Mouse (Mus musculus): ENCODE results near the gene Btbd3.

- TF ChIP-seq TAL1 (IDR thresholded peaks at IDR 0.05; ENCODE audit: low read length): no peak
- TF ChIP-seq GATA1 (IDR thresholded peaks at IDR 0.05; ENCODE audit: low read length): no peak
Observed at GRCm38 (mm10) chr2:138362474-138362873, 106.1 kb downstream of the Btbd3 start.

All from erythroblast, embryonic 14.5 days (primary cell).